Mouse (Mus musculus): ENCODE data around the gene Plekhg4.

DNA sequence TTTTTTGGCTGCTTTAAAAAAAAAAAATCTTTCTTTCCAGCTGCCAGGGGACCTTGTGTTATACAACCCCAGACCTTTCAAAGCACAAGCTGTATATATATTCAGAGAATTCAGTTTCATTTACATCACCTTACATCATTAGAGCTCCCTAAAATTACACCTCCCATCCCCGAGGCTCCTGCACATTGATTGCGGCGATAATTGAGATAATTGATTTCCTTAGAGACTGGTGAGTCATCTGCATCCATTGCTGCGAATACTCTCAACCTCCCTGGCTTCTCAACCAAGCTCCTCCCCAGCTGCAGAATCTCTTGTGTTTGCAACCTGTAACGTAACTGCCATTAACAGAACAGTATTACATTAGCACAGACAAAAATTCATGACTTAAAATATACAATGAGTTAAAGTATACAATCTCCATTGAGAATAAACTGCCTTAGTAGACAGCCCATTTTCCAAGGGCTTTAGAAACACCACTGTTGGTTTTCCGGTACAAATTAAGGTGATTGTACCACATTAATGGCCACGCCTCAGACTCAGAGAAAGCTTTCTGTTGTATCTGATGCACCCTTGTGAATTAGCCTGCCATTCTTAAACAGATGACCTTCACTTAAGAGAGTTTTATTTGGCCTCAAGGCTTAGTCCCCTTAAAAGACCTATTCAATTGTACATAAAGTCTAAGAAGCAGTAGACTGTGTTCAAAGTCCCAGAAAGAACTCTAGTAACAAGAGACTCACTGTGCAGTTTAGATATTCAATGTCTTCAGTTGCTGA, 58.9 kb downstream of the Plekhg4 start:
- TF ChIP-seq CTCF (conservative IDR thresholded peaks at IDR 0.05; ENCODE audit: insufficient read depth, insufficient read length, low read depth, low read length) (no peak), POLR2A (IDR thresholded peaks at IDR 0.05; ENCODE audit: low read depth, low read length) (no peak)

All from kidney, adult 2 months (tissue).